Mouse (Mus musculus) liver, adult 2 months (tissue): ENCODE data around the gene Optc. TPM values are rescaled to one million over a fixed set of nuclear protein-coding genes. Genes with fewer than 3 reads are reported as not detected.
A peak's percentile ranks its signal among the peaks of the same experiment; 100 is the strongest.

ENCODE experiments used
- DNase-seq: peaks from one replicate; pipeline ENCODE4 v3.0.0-alpha.2; 2011; ENCODE audit warnings: low read depth, low spot score; ENCODE audit errors: extremely low read depth
- H3K27ac ChIP-seq: fragments of 200-500 bp; replicated peaks from 2 replicates; pipeline ENCODE4 v1.5.1; 2012; ENCODE audit warnings: low read depth, mild to moderate bottlenecking, control low read depth, inconsistent platforms, low read length; ENCODE audit not compliant: insufficient read depth
- H3K27me3 ChIP-seq: fragments of 200-500 bp; 2 replicates; pipeline ENCODE4 v1.6.1; 2012; ENCODE audit warnings: mild to moderate bottlenecking, moderate library complexity, low read length, inconsistent platforms; ENCODE audit not compliant: control insufficient read depth, insufficient read depth
- H3K36me3 ChIP-seq: fragments of 200-500 bp; 2 replicates; pipeline ENCODE4 v1.6.1; 2012; ENCODE audit warnings: low read length, inconsistent platforms; ENCODE audit not compliant: control insufficient read depth, insufficient read depth
- H3K4me1 ChIP-seq: fragments of 200-500 bp; 2 replicates; pipeline ENCODE4 v1.6.1; 2011; ENCODE audit warnings: low read length; ENCODE audit not compliant: control insufficient read depth, insufficient read depth
- H3K4me3 ChIP-seq: fragments of 200-500 bp; 2 replicates; pipeline ENCODE4 v1.5.1; 2011; ENCODE audit warnings: low read depth, mild to moderate bottlenecking, control low read depth, low read length, moderate library complexity; ENCODE audit not compliant: insufficient read depth
- H3K79me2 ChIP-seq: fragments of 200-500 bp; 2 replicates; pipeline ENCODE4 v1.6.1; 2012; ENCODE audit warnings: inconsistent platforms, mild to moderate bottlenecking, low read length, moderate library complexity; ENCODE audit not compliant: control insufficient read depth, insufficient read depth
- H3K9ac ChIP-seq: fragments of 200-500 bp; 2 replicates; pipeline ENCODE4 v1.6.1; 2012; ENCODE audit warnings: low read depth, mild to moderate bottlenecking, control low read depth, inconsistent platforms, low read length
- CTCF ChIP-seq: fragments of 200-500 bp; IDR thresholded peaks from 2 replicates; pipeline ENCODE4 v1.5.1; 2011; ENCODE audit warnings: low read depth, low read length, control low read depth
- POLR2A ChIP-seq: fragments of 200-500 bp; IDR thresholded peaks from 2 replicates; pipeline ENCODE4 v1.6.1; 2011; ENCODE audit warnings: low read length, control low read depth; ENCODE audit not compliant: insufficient read depth; ENCODE audit errors: extremely low read depth
- WGBS: fragments of 180-500 bp; shearing (Covaris S2); methylation state at CpG from one replicate; pipeline ENCODE4 v1.1.7; 2018; 5-methylcytosine and 5-hydroxymethylcytosine counted together
- polyA plus RNA-seq: library from polyadenylated mRNA; depleted of rRNA; stranded (reverse); fragments of >200 nt; gene quantifications from 2 replicates; pipeline ENCODE4 v1.2.3, GENCODE M21; 2012
- total RNA-seq: library from RNA; depleted of rRNA; stranded (reverse); fragments of >200 nt; gene quantifications from 2 replicates; pipeline ENCODE4 v1.2.3, GENCODE M21; 2014

The Optc gene
- total and polyA plus RNA-seq, 2 experiments = not detected

DNA sequence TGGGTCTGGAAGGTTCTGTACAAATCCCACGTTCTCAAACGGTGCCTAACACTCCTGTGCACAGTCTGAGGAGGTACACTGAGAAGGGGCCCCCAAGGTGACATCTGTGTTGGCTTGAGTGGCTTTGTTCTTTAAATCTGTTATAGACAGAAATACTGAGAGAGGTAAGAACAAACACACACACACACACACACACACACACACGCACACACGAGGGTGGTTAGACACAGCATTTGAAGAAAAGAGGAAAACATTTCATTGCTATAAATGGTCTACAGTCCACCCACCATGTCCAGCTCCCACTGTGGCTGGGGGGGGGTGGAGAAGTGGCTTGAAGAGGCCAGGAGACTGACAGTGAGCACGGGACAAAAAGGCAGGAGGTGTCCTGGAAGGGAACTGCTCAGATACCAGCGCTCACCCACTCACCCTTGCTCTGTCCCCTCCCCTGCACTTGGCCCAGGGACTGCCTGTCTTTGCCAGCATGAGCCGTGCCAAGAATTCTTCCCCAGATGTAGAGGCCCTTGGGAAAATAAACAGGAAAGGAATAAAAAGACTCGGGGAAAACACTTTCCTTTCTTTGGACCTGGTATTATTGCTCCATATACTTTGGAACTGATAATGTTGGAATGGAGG is 8.0 kb upstream of the Optc start:
- peak overlapping the region; percentile 68 for H3K27ac ChIP-seq
- H3K4me1 ChIP-seq = peaks cover 18% of the 10 kb centered on the region
- TF ChIP-seq CTCF = no peak
- TF ChIP-seq POLR2A = no peak
- peak; percentile 88 for DNase-seq
- 21% methylated on average over 8 of the region's 8 CpGs for WGBS
- H3K4me3 ChIP-seq = no peak overlapping the region
- no peaks in the 10 kb centered on the region for H3K36me3 ChIP-seq
- 0 out of 2 replicates have a peak overlapping the region, but pooled peaks have one; percentile 39 for H3K9ac ChIP-seq
- H3K27me3 ChIP-seq = no peaks in the 10 kb centered on the region
- no peaks in the 10 kb centered on the region for H3K79me2 ChIP-seq

DNA sequence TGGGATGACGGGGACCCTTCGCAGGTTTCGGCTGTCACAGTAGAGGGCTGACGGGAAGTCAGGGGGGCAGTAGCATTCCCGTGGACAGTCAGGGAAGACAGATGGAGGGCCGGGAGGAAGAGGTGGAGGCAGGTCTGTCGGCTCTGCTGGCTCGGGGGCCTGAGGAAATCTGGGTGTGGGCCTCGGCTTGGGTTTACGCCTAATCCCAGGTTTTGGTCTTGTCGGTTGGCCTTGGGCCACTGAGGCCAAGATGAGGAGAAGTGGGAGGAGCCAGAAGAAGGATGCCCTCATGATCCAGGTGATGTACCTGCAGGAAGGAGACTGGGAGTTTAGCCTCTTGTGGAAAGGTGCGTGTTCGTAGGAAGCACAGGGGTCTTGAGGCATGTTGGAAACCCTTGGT is 7.3 kb upstream of the Optc start:
- H3K4me1 ChIP-seq = peaks cover 18% of the 10 kb centered on the region
- no peak for DNase-seq
- no peak overlapping the region for H3K4me3 ChIP-seq
- WGBS = 89% methylated on average over 13 of the region's 13 CpGs
- no peaks in the 10 kb centered on the region for H3K27me3 ChIP-seq
- no peak overlapping the region for H3K9ac ChIP-seq
- H3K27ac ChIP-seq = no peak overlapping the region
- no peaks in the 10 kb centered on the region for H3K36me3 ChIP-seq
- no peaks in the 10 kb centered on the region for H3K79me2 ChIP-seq
- TF ChIP-seq CTCF = no peak
- no peak for TF ChIP-seq POLR2A

DNA sequence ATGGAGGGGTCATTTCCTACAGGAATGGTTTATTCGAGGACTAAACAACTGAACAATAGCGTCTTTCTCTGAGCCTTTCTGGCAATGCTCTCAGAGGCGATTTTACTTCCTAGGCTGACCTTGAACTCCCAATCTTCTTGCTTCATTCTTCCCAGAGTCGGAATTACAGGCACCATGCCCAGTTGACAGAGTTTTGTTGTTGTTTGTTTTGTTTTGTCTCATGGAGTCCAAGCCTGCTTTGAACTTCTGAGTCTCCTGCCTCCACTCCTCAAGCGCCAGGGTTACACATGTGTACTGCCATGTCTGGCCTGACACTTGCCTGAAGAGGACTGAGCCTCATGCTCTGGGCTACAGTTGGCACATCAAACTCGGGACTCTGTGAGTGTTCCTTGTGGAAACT is 5.2 kb upstream of the Optc start:
- Histone ChIP-seq H3K36me3 (no peaks in the 10 kb centered on the region), H3K4me3 (no peak overlapping the region), H3K9ac (no peak overlapping the region), H3K79me2 (no peaks in the 10 kb centered on the region), H3K27me3 (no peaks in the 10 kb centered on the region), H3K27ac (no peak overlapping the region), H3K4me1 (peaks cover 25% of the 10 kb centered on the region)
- TF ChIP-seq POLR2A = no peak
- TF ChIP-seq CTCF = no peak
- DNase-seq = no peak
- 34% methylated on average over 6 of the region's 6 CpGs for WGBS

DNA sequence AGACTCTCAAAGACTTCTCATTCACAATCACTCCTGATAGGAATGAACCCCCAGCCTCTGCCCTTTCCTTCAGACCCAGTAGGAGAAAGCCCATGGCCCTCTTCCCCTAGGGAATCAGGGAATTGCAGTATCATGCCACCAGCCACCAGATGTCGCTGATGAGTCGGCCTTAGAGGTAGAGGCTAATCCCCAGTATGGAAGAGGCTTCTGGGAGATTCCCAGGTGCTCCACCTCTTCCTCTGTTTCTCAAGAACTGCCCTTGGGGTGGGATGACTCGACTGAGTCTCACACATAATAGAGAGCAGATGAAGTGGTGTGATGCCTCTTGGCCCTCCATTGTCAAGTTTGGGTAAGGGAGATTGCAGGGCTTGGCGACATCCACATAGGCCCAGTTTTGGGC is 3.7 kb upstream of the Optc start:
- no peak for DNase-seq
- peaks cover 14% of the 10 kb centered on the region for H3K4me1 ChIP-seq
- no peak overlapping the region for H3K9ac ChIP-seq
- H3K27ac ChIP-seq = no peak overlapping the region
- no peaks in the 10 kb centered on the region for H3K79me2 ChIP-seq
- WGBS = 25% methylated on average over 4 of the region's 4 CpGs
- no peak overlapping the region for H3K4me3 ChIP-seq
- no peak for TF ChIP-seq POLR2A
- peak; percentile 89 for TF ChIP-seq CTCF
- no peaks in the 10 kb centered on the region for H3K27me3 ChIP-seq
- no peaks in the 10 kb centered on the region for H3K36me3 ChIP-seq

DNA sequence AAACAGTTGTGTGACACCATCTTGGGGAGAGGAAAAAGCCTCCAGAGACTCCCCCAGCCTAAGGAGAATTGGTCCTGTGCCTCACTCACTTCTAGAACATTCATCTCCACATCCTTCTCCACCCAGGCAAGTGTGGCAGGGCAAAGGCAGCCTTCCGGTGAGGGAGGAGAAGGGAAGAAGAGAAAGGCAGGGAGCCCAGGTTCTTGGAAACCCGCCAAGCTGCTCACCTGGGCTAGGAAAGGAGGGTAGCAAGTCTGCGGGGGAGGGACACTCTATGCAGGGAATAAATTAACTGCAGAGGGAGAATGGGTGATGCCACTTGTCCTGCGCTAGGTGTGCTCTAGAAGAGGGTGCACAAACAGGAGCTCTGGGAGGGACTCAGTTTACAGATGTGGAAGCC is 3.2 kb upstream of the Optc start:
- TF ChIP-seq CTCF (no peak), POLR2A (no peak)
- H3K4me3 ChIP-seq = no peak overlapping the region

DNA sequence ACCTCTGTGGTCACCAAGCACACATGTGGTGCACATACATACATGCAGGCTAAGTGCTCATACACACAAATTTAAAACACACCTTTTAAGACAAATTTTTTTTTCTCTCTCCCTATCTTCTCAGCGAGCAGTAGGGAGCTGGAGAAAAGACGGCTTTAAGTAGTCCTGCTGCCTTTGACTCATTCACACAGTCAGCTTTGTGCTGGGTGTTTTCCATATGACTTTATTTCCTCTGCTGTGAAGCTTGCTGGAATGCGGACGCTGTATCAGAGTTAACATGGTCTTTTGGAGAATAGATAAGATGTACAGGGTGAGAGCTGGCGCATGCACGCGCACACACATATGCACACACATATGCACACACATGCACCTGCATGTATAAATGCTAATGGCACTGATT is 2.3 kb upstream of the Optc start:
- DNase-seq = no peak
- Histone ChIP-seq H3K4me1 (peaks cover 7% of the 10 kb centered on the region; the same call in 1 of the 2 replicates), H3K27ac (no peak overlapping the region), H3K4me3 (no peak overlapping the region), H3K36me3 (no peaks in the 10 kb centered on the region), H3K27me3 (no peaks in the 10 kb centered on the region), H3K79me2 (no peaks in the 10 kb centered on the region), H3K9ac (no peak overlapping the region)
- WGBS = 91% methylated on average over 7 of the region's 7 CpGs
- TF ChIP-seq POLR2A (no peak), CTCF (no peak)

More for the DNA sequence above, 3.2 kb upstream of the Optc start:
- peaks cover 11% of the 10 kb centered on the region; the same call in 1 of the 2 replicates for H3K4me1 ChIP-seq
- H3K36me3 ChIP-seq = no peaks in the 10 kb centered on the region
- H3K79me2 ChIP-seq = no peaks in the 10 kb centered on the region
- H3K9ac ChIP-seq = no peak overlapping the region
- no peak overlapping the region for H3K27ac ChIP-seq
- no peaks in the 10 kb centered on the region for H3K27me3 ChIP-seq
- no peak for DNase-seq
- 66% methylated on average over 4 of the region's 4 CpGs for WGBS
